Mouse (Mus musculus): ENCODE measurements around the gene Fbxo2.

GRCm38 (mm10) chr4:148154982-148155381 lies 5.4 kb upstream of the Fbxo2 start:
- TF ChIP-seq EP300 (IDR thresholded peaks at IDR 0.05; ENCODE audit: low read depth) (no peak), CTCF (IDR thresholded peaks at IDR 0.05; ENCODE audit: low read depth) (peak; percentile 68)

Measured in liver, embryonic 14.5 days (tissue).